Mouse (Mus musculus): ENCODE measurements around the gene Nol12. TPM values are rescaled to one million over a fixed set of nuclear protein-coding genes. Genes with fewer than 3 reads are reported as not detected.
A peak's percentile ranks its signal among the peaks of the same experiment; 100 is the strongest.

The Nol12 gene
- polyA plus RNA-seq, 1 experiment from 2014 or later = 43.8 TPM

- H3K36me3 ChIP-seq (ENCODE audit: insufficient read depth, low read length) = no peaks in the 10 kb centered on the region
- no peak overlapping the region for H3K9ac ChIP-seq (ENCODE audit: low read depth, low read length)
- no peaks in the 10 kb centered on the region for H3K9me3 ChIP-seq (replicated peaks; ENCODE audit: low read length)
- no peak overlapping the region for H3K27ac ChIP-seq
- no peak overlapping the region for H3K4me2 ChIP-seq (ENCODE audit: low read length)
- 99% methylated on average over 3 of the region's 3 CpGs for WGBS
- no peak for ATAC-seq (replicated peaks; ENCODE audit: low FRiP score, low read depth)
- H3K27me3 ChIP-seq (ENCODE audit: insufficient read depth, low read length) = no peaks in the 10 kb centered on the region
- no peak for DNase-seq (ENCODE audit: low spot score)
- no peak for TF ChIP-seq CTCF (IDR thresholded peaks at IDR 0.05; ENCODE audit: low read depth)
- H3K4me1 ChIP-seq (replicated peaks; ENCODE audit: insufficient read depth, low read length) = peaks cover 7% of the 10 kb centered on the region; the same call in 1 of the 2 replicates
- H3K4me3 ChIP-seq (replicated peaks; ENCODE audit: low read depth, low read length) = no peak overlapping the region
These were observed 14.2 kb downstream of the Nol12 start for GRCm38 (mm10) chr15:78948883-78949282.

DNA sequence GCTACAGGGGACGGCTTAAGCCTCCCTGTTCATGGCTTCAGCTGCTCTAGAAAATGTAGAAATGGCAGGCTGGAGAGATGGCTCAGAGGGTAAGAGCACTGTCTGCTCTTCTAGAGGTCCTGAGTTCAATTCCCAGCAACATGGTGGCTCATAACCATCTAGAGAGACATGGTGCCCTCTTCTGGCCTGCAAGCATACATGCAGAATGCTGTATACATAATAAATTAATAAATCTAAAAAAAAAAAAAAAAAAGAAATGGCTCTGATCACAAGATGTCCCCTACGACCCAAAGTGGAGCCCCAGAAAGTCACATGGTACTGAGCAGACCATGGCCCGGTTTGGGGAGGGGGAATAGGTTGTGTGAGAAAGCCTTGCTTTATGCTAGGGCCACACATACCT lies 20.9 kb downstream of the Nol12 start:
- Histone ChIP-seq H3K36me3 (ENCODE audit: insufficient read depth, low read length) (no peaks in the 10 kb centered on the region), H3K27me3 (ENCODE audit: insufficient read depth, low read length) (no peaks in the 10 kb centered on the region), H3K4me1 (replicated peaks; ENCODE audit: insufficient read depth, low read length) (peaks cover 9% of the 10 kb centered on the region; the same call in 1 of the 2 replicates), H3K9me3 (replicated peaks; ENCODE audit: low read length) (no peaks in the 10 kb centered on the region), H3K9ac (ENCODE audit: low read depth, low read length) (no peak overlapping the region), H3K4me3 (replicated peaks; ENCODE audit: low read depth, low read length) (no peak overlapping the region), H3K4me2 (ENCODE audit: low read length) (no peak overlapping the region), H3K27ac (no peak overlapping the region)
- no peak for DNase-seq (ENCODE audit: low spot score)
- WGBS = 71% methylated on average over 3 of the region's 3 CpGs
- no peak for ATAC-seq (replicated peaks; ENCODE audit: low FRiP score, low read depth)
- TF ChIP-seq CTCF (IDR thresholded peaks at IDR 0.05; ENCODE audit: low read depth) = 0 out of 2 replicates have a peak, but pooled peaks have one; percentile 18

GRCm38 (mm10) chr15:78956351-78956750 lies 21.6 kb downstream of the Nol12 start:
- 75% methylated on average over 4 of the region's 4 CpGs for WGBS
- Histone ChIP-seq H3K27me3 (ENCODE audit: insufficient read depth, low read length) (no peaks in the 10 kb centered on the region), H3K9ac (ENCODE audit: low read depth, low read length) (no peak overlapping the region), H3K27ac (no peak overlapping the region), H3K4me2 (ENCODE audit: low read length) (no peak overlapping the region), H3K4me3 (replicated peaks; ENCODE audit: low read depth, low read length) (no peak overlapping the region), H3K9me3 (replicated peaks; ENCODE audit: low read length) (no peaks in the 10 kb centered on the region), H3K4me1 (replicated peaks; ENCODE audit: insufficient read depth, low read length) (peaks cover 9% of the 10 kb centered on the region; the same call in 1 of the 2 replicates), H3K36me3 (ENCODE audit: insufficient read depth, low read length) (no peaks in the 10 kb centered on the region)
- peak; percentile 56 for TF ChIP-seq CTCF (IDR thresholded peaks at IDR 0.05; ENCODE audit: low read depth)
- DNase-seq (ENCODE audit: low spot score) (peak; percentile 37), ATAC-seq (replicated peaks; ENCODE audit: low FRiP score, low read depth) (no peak)

GRCm38 (mm10) chr15:78957021-78957420 lies 22.3 kb downstream of the Nol12 start:
- DNase-seq (ENCODE audit: low spot score) (peak; percentile 21), ATAC-seq (replicated peaks; ENCODE audit: low FRiP score, low read depth) (no peak)
- Histone ChIP-seq H3K4me3 (replicated peaks; ENCODE audit: low read depth, low read length) (no peak overlapping the region), H3K27me3 (ENCODE audit: insufficient read depth, low read length) (no peaks in the 10 kb centered on the region), H3K9ac (ENCODE audit: low read depth, low read length) (0 out of 2 replicates have a peak overlapping the region, but pooled peaks have one; percentile 31), H3K9me3 (replicated peaks; ENCODE audit: low read length) (no peaks in the 10 kb centered on the region), H3K4me2 (ENCODE audit: low read length) (peak overlapping the region; percentile 13; the same call in 1 of the 2 replicates), H3K4me1 (replicated peaks; ENCODE audit: insufficient read depth, low read length) (peaks cover 9% of the 10 kb centered on the region; the same call in 1 of the 2 replicates), H3K36me3 (ENCODE audit: insufficient read depth, low read length) (no peaks in the 10 kb centered on the region), H3K27ac (peak overlapping the region; percentile 42)
- 28% methylated on average over 15 of the region's 15 CpGs for WGBS
- TF ChIP-seq CTCF (IDR thresholded peaks at IDR 0.05; ENCODE audit: low read depth) = no peak

DNA sequence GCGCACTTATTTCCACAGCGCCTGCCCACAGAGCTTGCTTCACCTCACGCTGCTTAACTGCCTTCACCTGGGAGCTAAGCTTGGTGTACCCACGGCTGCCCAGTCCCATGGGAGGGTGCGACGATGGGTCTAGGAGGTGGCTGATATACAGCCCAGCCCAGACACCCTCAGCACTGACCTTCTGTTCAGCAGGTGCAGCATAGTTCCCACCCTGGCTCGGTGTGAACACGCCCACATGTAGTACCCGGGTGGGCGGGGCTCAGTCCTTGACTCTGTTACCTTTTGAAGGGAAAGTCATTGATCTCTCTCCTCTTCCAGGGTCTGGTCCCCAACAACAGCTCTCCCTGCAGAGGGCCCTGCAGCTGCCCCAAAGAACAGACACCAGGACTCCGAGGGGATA lies 24.8 kb downstream of the Nol12 start:
- DNase-seq (ENCODE audit: low spot score) (no peak), ATAC-seq (replicated peaks; ENCODE audit: low FRiP score, low read depth) (no peak)
- Histone ChIP-seq H3K9me3 (replicated peaks; ENCODE audit: low read length) (no peaks in the 10 kb centered on the region), H3K9ac (ENCODE audit: low read depth, low read length) (no peak overlapping the region), H3K27me3 (ENCODE audit: insufficient read depth, low read length) (no peaks in the 10 kb centered on the region), H3K4me1 (replicated peaks; ENCODE audit: insufficient read depth, low read length) (peaks cover 9% of the 10 kb centered on the region; the same call in 1 of the 2 replicates), H3K27ac (no peak overlapping the region), H3K36me3 (ENCODE audit: insufficient read depth, low read length) (no peaks in the 10 kb centered on the region), H3K4me2 (ENCODE audit: low read length) (no peak overlapping the region), H3K4me3 (replicated peaks; ENCODE audit: low read depth, low read length) (no peak overlapping the region)
- TF ChIP-seq CTCF (IDR thresholded peaks at IDR 0.05; ENCODE audit: low read depth) = no peak
- WGBS = 80% methylated on average over 11 of the region's 11 CpGs

- no peak overlapping the region for H3K4me3 ChIP-seq (replicated peaks; ENCODE audit: low read depth, low read length)
- H3K4me2 ChIP-seq (ENCODE audit: low read length) = no peak overlapping the region
- DNase-seq (ENCODE audit: low spot score) (no peak), ATAC-seq (replicated peaks; ENCODE audit: low FRiP score, low read depth) (no peak)
- H3K4me1 ChIP-seq (replicated peaks; ENCODE audit: insufficient read depth, low read length) = peaks cover 9% of the 10 kb centered on the region; the same call in 1 of the 2 replicates
- no peaks in the 10 kb centered on the region for H3K36me3 ChIP-seq (ENCODE audit: insufficient read depth, low read length)
- no peaks in the 10 kb centered on the region for H3K27me3 ChIP-seq (ENCODE audit: insufficient read depth, low read length)
- WGBS = 72% methylated on average over 4 of the region's 4 CpGs
- no peak overlapping the region for H3K9ac ChIP-seq (ENCODE audit: low read depth, low read length)
- H3K27ac ChIP-seq = no peak overlapping the region
- no peaks in the 10 kb centered on the region for H3K9me3 ChIP-seq (replicated peaks; ENCODE audit: low read length)
- no peak for TF ChIP-seq CTCF (IDR thresholded peaks at IDR 0.05; ENCODE audit: low read depth)
These were observed 25.4 kb downstream of the Nol12 start for GRCm38 (mm10) chr15:78960088-78960487.

DNA sequence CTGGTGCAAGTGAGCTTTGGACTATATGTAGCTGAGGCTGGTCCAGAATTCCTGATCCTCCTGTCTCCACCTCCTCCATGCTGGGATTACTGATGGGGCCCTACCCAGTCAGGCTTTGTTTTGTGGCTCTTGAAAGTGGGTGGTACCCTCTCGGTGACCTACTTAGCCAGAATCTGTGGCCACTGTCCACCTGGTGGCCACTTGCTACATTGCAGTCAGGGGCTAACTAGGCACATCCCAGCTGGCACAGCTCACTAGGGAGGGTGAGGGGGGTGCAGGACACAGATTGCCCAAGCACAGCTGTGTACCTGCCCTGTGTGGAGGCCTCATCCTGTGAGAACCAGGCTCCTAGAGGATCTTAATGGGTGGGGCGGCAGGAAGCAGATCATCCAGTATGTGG lies 28.2 kb downstream of the Nol12 start:
- DNase-seq (ENCODE audit: low spot score) = peak; percentile 85
- Histone ChIP-seq H3K9ac (ENCODE audit: low read depth, low read length) (no peak overlapping the region), H3K4me3 (replicated peaks; ENCODE audit: low read depth, low read length) (no peak overlapping the region), H3K4me1 (replicated peaks; ENCODE audit: insufficient read depth, low read length) (no peaks in the 10 kb centered on the region), H3K9me3 (replicated peaks; ENCODE audit: low read length) (no peaks in the 10 kb centered on the region), H3K27me3 (ENCODE audit: insufficient read depth, low read length) (no peaks in the 10 kb centered on the region), H3K27ac (no peak overlapping the region), H3K36me3 (ENCODE audit: insufficient read depth, low read length) (no peaks in the 10 kb centered on the region), H3K4me2 (ENCODE audit: low read length) (no peak overlapping the region)
- peak; percentile 85 for TF ChIP-seq CTCF (IDR thresholded peaks at IDR 0.05; ENCODE audit: low read depth)
- WGBS = 22% methylated on average over 2 of the region's 2 CpGs
- peak; percentile 82 for ATAC-seq (replicated peaks; ENCODE audit: low FRiP score, low read depth)
